Mouse (Mus musculus) limb, embryonic 13.5 days (tissue): ENCODE measurements at regions not wholly inside any gene's neighbourhood (a gene's known extent, or its start where the extent isn't known, plus 50 kb on each side); places are given as distances from the start of the nearest gene placed in this dataset.

ENCODE experiments used
- ATAC-seq: fragments of 200-750 bp; cut with Nextera tagmentation; 2 replicates; pipeline ENCODE4 v1.8.0; 2017; ENCODE audit warnings: low read depth, moderate number of reproducible peaks, moderate TSS enrichment; ENCODE audit not compliant: low FRiP score
- H3K27ac ChIP-seq: fragments of 300-500 bp; sonication (generic); 2 replicates; pipeline ENCODE4 v1.5.1; 2015; ENCODE audit warnings: inconsistent platforms, mild to moderate bottlenecking, moderate library complexity
- H3K27me3 ChIP-seq: fragments of 300-500 bp; sonication (generic); 2 replicates; pipeline ENCODE4 v1.6.1; 2015; ENCODE audit warnings: mild to moderate bottlenecking, inconsistent platforms
- H3K36me3 ChIP-seq: fragments of 300-500 bp; sonication (generic); 2 replicates; pipeline ENCODE4 v1.6.1; 2015; ENCODE audit warnings: inconsistent platforms, mild to moderate bottlenecking, moderate library complexity
- H3K4me1 ChIP-seq: fragments of 300-500 bp; sonication (generic); 2 replicates; pipeline ENCODE4 v1.6.1; 2015; ENCODE audit warnings: inconsistent platforms
- H3K4me2 ChIP-seq: fragments of 300-500 bp; sonication (generic); replicated peaks from 2 replicates; pipeline ENCODE4 v1.6.1; 2015; ENCODE audit warnings: inconsistent platforms, mild to moderate bottlenecking, moderate library complexity
- H3K4me3 ChIP-seq: fragments of 300-500 bp; sonication (generic); 2 replicates; pipeline ENCODE4 v1.5.1; 2015; ENCODE audit warnings: moderate library complexity, mild to moderate bottlenecking, inconsistent platforms
- H3K9ac ChIP-seq: fragments of 300-500 bp; sonication (generic); 2 replicates; pipeline ENCODE4 v1.6.1; 2015; ENCODE audit warnings: mild to moderate bottlenecking, inconsistent platforms
- H3K9me3 ChIP-seq: fragments of 300-500 bp; sonication (generic); 2 replicates; pipeline ENCODE4 v1.6.1; 2016; ENCODE audit warnings: inconsistent platforms
- WGBS: fragments of 180-500 bp; shearing (Covaris S2); methylation state at CpG from one replicate; pipeline ENCODE4 v1.1.7; 2015; 5-methylcytosine and 5-hydroxymethylcytosine counted together

- Histone ChIP-seq H3K4me2 (no peak overlapping the region), H3K36me3 (no peaks in the 10 kb centered on the region), H3K27me3 (no peaks in the 10 kb centered on the region), H3K9ac (no peak overlapping the region), H3K27ac (no peak overlapping the region), H3K9me3 (no peaks in the 10 kb centered on the region), H3K4me3 (no peak overlapping the region), H3K4me1 (no peaks in the 10 kb centered on the region)
- ATAC-seq = no peak
- 76% methylated on average over 6 of the region's 6 CpGs for WGBS
These were observed 61.7 kb upstream of the Kcna3 start for GRCm38 (mm10) chr3:106974114-106974789.

GRCm38 (mm10) chr3:106978728-106979127 lies 57.2 kb upstream of the Kcna3 start:
- Histone ChIP-seq H3K4me2 (no peak overlapping the region), H3K27me3 (no peaks in the 10 kb centered on the region), H3K4me1 (no peaks in the 10 kb centered on the region), H3K36me3 (no peaks in the 10 kb centered on the region), H3K9ac (no peak overlapping the region), H3K27ac (no peak overlapping the region), H3K9me3 (no peaks in the 10 kb centered on the region), H3K4me3 (no peak overlapping the region)
- ATAC-seq = no peak
- WGBS = 67% methylated on average over 6 of the region's 6 CpGs

GRCm38 (mm10) chr3:106980914-106981313 lies 55.1 kb upstream of the Kcna3 start:
- Histone ChIP-seq H3K36me3 (no peaks in the 10 kb centered on the region), H3K9me3 (no peaks in the 10 kb centered on the region), H3K9ac (no peak overlapping the region), H3K27ac (no peak overlapping the region), H3K27me3 (no peaks in the 10 kb centered on the region), H3K4me1 (no peaks in the 10 kb centered on the region), H3K4me3 (no peak overlapping the region), H3K4me2 (no peak overlapping the region)
- no peak for ATAC-seq
- 67% methylated on average over 3 of the region's 3 CpGs for WGBS

GRCm38 (mm10) chr3:106981323-106981722 lies 54.6 kb upstream of the Kcna3 start:
- no peaks in the 10 kb centered on the region for H3K4me1 ChIP-seq
- no peak overlapping the region for H3K4me2 ChIP-seq
- no peaks in the 10 kb centered on the region for H3K36me3 ChIP-seq
- H3K27ac ChIP-seq = no peak overlapping the region
- WGBS = 59% methylated on average over 3 of the region's 3 CpGs
- no peaks in the 10 kb centered on the region for H3K27me3 ChIP-seq
- no peaks in the 10 kb centered on the region for H3K9me3 ChIP-seq
- no peak overlapping the region for H3K4me3 ChIP-seq
- no peak overlapping the region for H3K9ac ChIP-seq
- no peak for ATAC-seq

- Histone ChIP-seq H3K9ac (no peak overlapping the region), H3K9me3 (no peaks in the 10 kb centered on the region), H3K4me3 (no peak overlapping the region), H3K4me2 (no peak overlapping the region), H3K36me3 (no peaks in the 10 kb centered on the region), H3K27ac (no peak overlapping the region), H3K27me3 (no peaks in the 10 kb centered on the region), H3K4me1 (no peaks in the 10 kb centered on the region)
- no peak for ATAC-seq
- 70% methylated on average over 4 of the region's 4 CpGs for WGBS
These were observed 51.7 kb upstream of the Kcna3 start for GRCm38 (mm10) chr3:106984231-106984630.
